Mouse (Mus musculus) heart, embryonic 16.5 days (tissue): ENCODE data around the gene Galntl6. TPM values are rescaled to one million over a fixed set of nuclear protein-coding genes. Genes with fewer than 3 reads are reported as not detected.

Experiments used
- ATAC-seq: fragments of 200-750 bp; cut with Nextera tagmentation; replicated peaks from 2 replicates; pipeline ENCODE4 v1.8.0; 2017; ENCODE audit warnings: moderate number of reproducible peaks; ENCODE audit not compliant: insufficient read depth, low FRiP score; ENCODE audit errors: extremely low read depth
- H3K27ac ChIP-seq: fragments of 300-500 bp; sonication (generic); 2 replicates; pipeline ENCODE4 v1.5.1; 2014; ENCODE audit warnings: mild to moderate bottlenecking, low read length, control low read depth, moderate library complexity
- H3K27me3 ChIP-seq: fragments of 300-500 bp; sonication (generic); 2 replicates; pipeline ENCODE4 v1.6.1; 2014; ENCODE audit warnings: low read length, mixed read lengths; ENCODE audit not compliant: control insufficient read depth, insufficient read depth
- H3K36me3 ChIP-seq: fragments of 300-500 bp; sonication (generic); 2 replicates; pipeline ENCODE4 v1.6.1; 2014; ENCODE audit not compliant: control insufficient read depth, insufficient read depth
- H3K4me1 ChIP-seq: fragments of 300-500 bp; sonication (generic); 2 replicates; pipeline ENCODE4 v1.6.1; 2014; ENCODE audit warnings: low read length, mixed read lengths; ENCODE audit not compliant: control insufficient read depth, insufficient read depth
- H3K4me2 ChIP-seq: fragments of 300-500 bp; sonication (generic); 2 replicates; pipeline ENCODE4 v1.6.1; 2014; ENCODE audit warnings: low read depth, mild to moderate bottlenecking, control low read depth, low read length
- H3K4me3 ChIP-seq: fragments of 300-500 bp; sonication (generic); 2 replicates; pipeline ENCODE4 v1.5.1; 2014; ENCODE audit warnings: mild to moderate bottlenecking, control low read depth, low read length
- H3K9ac ChIP-seq: fragments of 300-500 bp; sonication (generic); 2 replicates; pipeline ENCODE4 v1.6.1; 2014; ENCODE audit warnings: low read length, control low read depth
- H3K9me3 ChIP-seq: fragments of 300-500 bp; sonication (generic); replicated peaks from 2 replicates; pipeline ENCODE4 v1.6.1; 2016; ENCODE audit warnings: low read length; ENCODE audit not compliant: control insufficient read depth
- WGBS: fragments of 180-500 bp; shearing (Covaris S2); extraction: QIAGEN DNeasy Blood & Tissue Kit; methylation state at CpG from one replicate; pipeline ENCODE4 v1.1.7; 2014; 5-methylcytosine and 5-hydroxymethylcytosine counted together
- polyA plus RNA-seq: library from polyadenylated mRNA; unstranded; fragments of >200 nt; fragmentation: Nextera tagmentation; extraction: Ambion mirVana; gene quantifications from 2 replicates; pipeline ENCODE4 v1.2.1, GENCODE M21; 2015

Gene Galntl6
- polyA plus RNA-seq, 1 experiment from 2014 or later, result 0.03 TPM

DNA sequence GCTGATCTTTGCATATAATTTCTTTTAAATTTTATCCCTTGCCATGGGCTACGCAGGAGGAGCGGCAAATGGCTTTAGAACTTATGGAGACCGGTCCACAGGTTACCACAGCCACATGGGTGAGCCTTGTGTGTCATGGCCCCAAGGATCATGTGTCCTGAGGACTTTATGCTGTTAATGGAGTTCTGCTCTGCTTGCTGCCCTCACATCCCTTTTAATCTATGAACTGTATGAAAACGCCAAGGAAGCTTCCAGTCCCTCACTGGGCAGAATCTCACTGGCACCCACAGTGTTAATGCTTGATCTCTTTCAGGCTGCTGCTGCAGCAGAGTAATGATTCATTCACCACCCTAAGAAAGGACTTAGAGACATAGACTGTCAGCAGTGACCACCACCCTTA lies 935.1 kb downstream of the Galntl6 start:
- Histone ChIP-seq H3K4me1 (no peaks in the 10 kb centered on the region), H3K36me3 (no peaks in the 10 kb centered on the region), H3K27me3 (no peaks in the 10 kb centered on the region), H3K9ac (no peak overlapping the region), H3K27ac (no peak overlapping the region), H3K4me3 (no peak overlapping the region), H3K9me3 (no peaks in the 10 kb centered on the region), H3K4me2 (no peak overlapping the region)
- no peak for ATAC-seq
- 82% methylated on average over 4 of the region's 4 CpGs for WGBS

DNA sequence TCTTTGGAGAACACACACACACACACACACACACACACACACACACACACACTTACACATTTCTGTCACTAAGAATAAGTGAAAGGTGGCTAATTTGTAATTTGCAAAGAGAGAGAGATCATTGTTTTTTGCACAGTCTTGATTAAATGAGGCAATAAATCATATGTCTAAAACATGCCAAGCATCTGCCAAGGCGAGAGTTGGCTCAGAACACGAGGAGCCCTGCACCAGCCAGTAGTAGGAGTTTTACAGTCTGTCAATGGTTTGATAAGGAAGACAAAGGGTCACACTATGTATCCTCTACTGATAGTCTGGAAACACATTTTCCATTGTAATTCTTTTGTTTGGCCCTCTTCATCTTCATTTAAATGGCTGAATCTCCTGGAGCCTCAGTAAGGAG lies 938.3 kb downstream of the Galntl6 start:
- Histone ChIP-seq H3K27me3 (no peaks in the 10 kb centered on the region), H3K4me1 (no peaks in the 10 kb centered on the region), H3K36me3 (no peaks in the 10 kb centered on the region), H3K4me3 (no peak overlapping the region), H3K9ac (no peak overlapping the region), H3K4me2 (no peak overlapping the region), H3K27ac (no peak overlapping the region), H3K9me3 (no peaks in the 10 kb centered on the region)
- WGBS, result 39% methylated on average over 2 of the region's 2 CpGs
- no peak for ATAC-seq

DNA sequence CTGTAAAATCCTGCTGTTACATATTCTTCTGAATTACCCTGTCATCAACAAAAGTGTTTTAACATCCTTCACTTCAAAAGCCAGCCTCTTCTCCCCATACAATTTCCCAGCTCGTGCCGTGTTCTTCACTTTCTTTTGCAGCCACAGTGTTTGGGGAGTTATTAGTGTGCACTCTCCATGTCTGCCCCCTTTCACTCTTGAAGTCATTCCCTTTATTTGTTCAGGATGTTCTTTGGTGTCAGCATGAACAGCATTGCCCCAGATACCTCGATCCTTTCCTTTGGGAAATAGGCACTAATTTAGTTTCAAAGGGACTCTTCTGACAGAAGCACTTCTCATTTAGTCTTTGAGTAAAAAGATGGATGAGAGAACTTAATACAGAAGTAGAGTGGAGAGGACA lies 939.6 kb downstream of the Galntl6 start:
- no peak overlapping the region for H3K27ac ChIP-seq
- no peaks in the 10 kb centered on the region for H3K27me3 ChIP-seq
- H3K9me3 ChIP-seq, result no peaks in the 10 kb centered on the region
- no peak overlapping the region for H3K4me2 ChIP-seq
- ATAC-seq, result no peak
- H3K36me3 ChIP-seq, result no peaks in the 10 kb centered on the region
- no peak overlapping the region for H3K4me3 ChIP-seq
- WGBS, result 69% methylated on average over 3 of the region's 3 CpGs
- H3K4me1 ChIP-seq, result no peaks in the 10 kb centered on the region
- no peak overlapping the region for H3K9ac ChIP-seq

DNA sequence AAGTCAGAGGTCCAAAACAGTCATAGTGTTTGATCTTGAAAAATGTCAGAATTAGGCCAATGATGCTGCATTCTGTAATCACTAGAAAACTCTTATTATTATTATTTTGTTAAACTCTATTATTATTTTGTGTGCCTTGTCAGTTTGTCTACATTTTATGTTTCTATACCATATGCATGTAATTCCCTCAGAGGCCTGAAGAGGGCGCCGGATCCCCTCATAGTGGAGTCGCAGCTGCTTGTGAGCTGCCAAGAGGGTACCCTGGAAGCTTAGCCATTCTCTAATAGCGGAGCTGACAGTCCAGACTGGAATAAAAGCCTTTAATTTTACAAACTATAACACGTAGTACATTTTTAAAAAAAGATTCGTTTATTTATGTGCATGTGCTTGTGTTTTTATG lies 945.8 kb downstream of the Galntl6 start:
- no peaks in the 10 kb centered on the region for H3K27me3 ChIP-seq
- H3K4me1 ChIP-seq, result no peaks in the 10 kb centered on the region
- no peaks in the 10 kb centered on the region for H3K9me3 ChIP-seq
- H3K4me2 ChIP-seq, result no peak overlapping the region
- WGBS, result 24% methylated on average over 6 of the region's 6 CpGs
- no peak overlapping the region for H3K4me3 ChIP-seq
- H3K27ac ChIP-seq, result no peak overlapping the region
- ATAC-seq, result no peak
- H3K36me3 ChIP-seq, result no peaks in the 10 kb centered on the region
- no peak overlapping the region for H3K9ac ChIP-seq

DNA sequence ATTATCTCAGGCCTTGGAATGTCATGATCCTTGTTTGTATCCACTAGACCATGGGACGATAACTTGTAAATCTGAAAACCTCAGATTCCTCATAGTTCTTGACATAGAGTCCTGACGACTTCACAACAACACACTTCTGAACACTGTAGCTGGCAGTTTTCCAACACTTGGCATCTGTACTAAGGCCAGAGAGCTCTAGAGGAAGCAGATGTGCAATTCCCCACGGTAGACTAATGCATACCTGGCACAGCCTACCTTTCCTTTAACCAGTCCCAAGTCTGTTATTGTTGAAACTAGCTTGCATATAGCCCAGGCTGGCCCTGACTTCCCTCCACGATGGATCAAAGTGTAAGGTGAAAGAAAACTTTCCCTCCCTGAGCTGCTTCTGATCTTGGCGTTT lies 946.9 kb downstream of the Galntl6 start:
- no peak overlapping the region for H3K27ac ChIP-seq
- no peaks in the 10 kb centered on the region for H3K9me3 ChIP-seq
- no peaks in the 10 kb centered on the region for H3K36me3 ChIP-seq
- H3K4me1 ChIP-seq, result no peaks in the 10 kb centered on the region
- no peak overlapping the region for H3K4me2 ChIP-seq
- WGBS, result 39% methylated on average over 5 of the region's 5 CpGs
- ATAC-seq, result no peak
- no peaks in the 10 kb centered on the region for H3K27me3 ChIP-seq
- no peak overlapping the region for H3K4me3 ChIP-seq
- H3K9ac ChIP-seq, result no peak overlapping the region

DNA sequence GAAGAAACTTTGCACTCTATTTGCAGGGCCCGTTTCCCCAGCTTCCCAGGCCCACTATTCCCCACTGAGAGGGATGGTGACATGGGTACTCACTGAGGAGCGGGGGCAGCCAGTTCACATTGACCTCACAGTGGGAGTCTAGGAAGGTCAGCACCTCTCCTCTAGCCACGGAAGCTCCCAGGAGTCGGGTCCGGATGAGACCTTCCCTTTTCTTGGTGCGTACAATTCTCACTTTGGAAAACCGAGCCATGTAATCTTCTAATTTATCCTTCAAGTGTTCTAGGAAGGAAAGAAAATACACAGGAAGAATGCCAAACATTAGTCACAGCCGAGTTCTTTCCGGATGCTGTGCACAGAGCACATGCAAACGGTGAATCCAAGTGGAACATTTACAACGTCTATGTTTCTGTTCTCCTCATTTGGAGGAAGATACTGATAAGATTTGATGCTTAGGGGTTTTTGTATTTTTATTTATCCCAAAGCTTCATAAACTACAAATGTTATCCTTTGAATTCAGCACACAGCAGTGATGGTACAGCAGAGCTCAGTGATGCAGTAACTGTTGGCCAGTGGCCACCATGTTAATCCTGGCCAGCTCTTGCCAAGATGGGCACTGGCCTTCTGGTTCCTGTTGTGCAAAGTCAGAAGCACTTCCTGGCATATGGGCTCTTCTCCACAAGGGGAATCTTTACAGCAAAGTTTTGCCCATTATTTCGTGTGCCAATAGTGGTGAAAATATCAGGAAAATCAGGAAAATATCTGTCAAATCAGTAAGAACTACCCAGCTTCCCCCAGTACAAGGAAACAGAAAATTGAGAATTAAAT lies 949.9 kb downstream of the Galntl6 start:
- H3K4me1 ChIP-seq, result no peaks in the 10 kb centered on the region
- no peak overlapping the region for H3K4me3 ChIP-seq
- H3K9me3 ChIP-seq, result no peaks in the 10 kb centered on the region
- H3K27me3 ChIP-seq, result no peaks in the 10 kb centered on the region
- H3K36me3 ChIP-seq, result no peaks in the 10 kb centered on the region
- 41% methylated on average over 12 of the region's 12 CpGs for WGBS
- H3K4me2 ChIP-seq, result no peak overlapping the region
- no peak overlapping the region for H3K27ac ChIP-seq
- no peak for ATAC-seq
- H3K9ac ChIP-seq, result no peak overlapping the region

DNA sequence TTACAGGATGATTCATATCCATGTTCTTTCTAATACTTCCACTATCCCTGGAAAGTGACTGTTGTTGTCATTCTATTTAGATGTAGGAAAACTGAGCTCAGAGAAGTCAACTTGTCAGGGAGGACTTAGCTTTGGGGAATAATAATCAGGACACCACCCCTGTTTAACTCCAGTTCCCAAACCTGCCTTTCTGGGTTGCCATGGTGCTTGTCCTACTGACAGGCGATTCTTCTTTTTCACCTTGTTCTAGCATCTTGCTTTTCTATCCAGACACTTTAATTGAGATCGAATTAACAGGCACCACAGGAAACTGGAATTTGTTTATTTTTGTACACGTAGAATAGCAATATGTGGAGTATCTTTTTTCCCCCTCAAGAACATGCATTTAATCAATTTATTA lies 953.3 kb downstream of the Galntl6 start:
- H3K4me1 ChIP-seq, result no peaks in the 10 kb centered on the region
- no peak overlapping the region for H3K27ac ChIP-seq
- 61% methylated on average over 3 of the region's 3 CpGs for WGBS
- H3K4me2 ChIP-seq, result no peak overlapping the region
- H3K9ac ChIP-seq, result no peak overlapping the region
- no peaks in the 10 kb centered on the region for H3K27me3 ChIP-seq
- no peaks in the 10 kb centered on the region for H3K36me3 ChIP-seq
- ATAC-seq, result no peak
- H3K9me3 ChIP-seq, result no peaks in the 10 kb centered on the region
- H3K4me3 ChIP-seq, result no peak overlapping the region

DNA sequence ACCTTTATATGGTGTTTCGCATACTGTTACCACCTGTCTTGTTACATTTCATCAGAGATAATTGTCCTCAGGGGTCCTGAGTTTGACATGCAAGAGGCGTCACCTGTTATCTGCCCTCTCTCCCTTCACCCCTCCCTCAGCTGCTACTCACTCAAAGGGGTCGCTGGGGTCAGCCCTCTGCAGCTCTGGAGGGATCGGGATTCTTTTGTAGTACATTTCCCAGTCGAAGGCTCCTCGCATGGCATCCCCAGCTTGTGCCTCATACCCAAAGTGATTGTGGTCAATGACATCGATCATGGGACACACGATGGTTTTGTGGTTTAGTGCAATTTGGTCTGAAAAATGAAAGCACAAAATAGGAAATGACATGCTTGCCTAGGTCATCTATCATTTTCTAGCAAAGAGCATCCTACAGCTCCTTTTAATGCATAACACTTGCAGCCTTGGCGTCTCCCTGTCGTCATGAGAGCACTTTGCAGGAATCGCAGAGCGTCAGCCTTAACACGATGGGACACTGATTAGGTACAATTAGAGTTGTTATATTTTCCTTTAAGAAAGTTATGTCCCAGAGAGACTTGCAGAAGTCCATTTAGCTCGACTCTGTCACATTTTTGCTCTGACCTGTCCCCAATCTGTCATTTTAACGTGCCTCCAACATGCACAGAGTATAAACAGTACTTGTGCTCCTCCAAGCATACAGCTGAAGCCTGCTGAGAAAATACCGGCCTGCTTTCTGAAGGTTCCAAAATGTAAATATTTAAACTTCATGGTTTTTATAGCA lies 954.1 kb downstream of the Galntl6 start:
- ATAC-seq, result no peak
- Histone ChIP-seq H3K4me3 (no peak overlapping the region), H3K36me3 (no peaks in the 10 kb centered on the region), H3K9ac (no peak overlapping the region), H3K27me3 (no peaks in the 10 kb centered on the region), H3K9me3 (no peaks in the 10 kb centered on the region), H3K4me2 (no peak overlapping the region), H3K27ac (no peak overlapping the region), H3K4me1 (no peaks in the 10 kb centered on the region)
- 38% methylated on average over 16 of the region's 16 CpGs for WGBS

DNA sequence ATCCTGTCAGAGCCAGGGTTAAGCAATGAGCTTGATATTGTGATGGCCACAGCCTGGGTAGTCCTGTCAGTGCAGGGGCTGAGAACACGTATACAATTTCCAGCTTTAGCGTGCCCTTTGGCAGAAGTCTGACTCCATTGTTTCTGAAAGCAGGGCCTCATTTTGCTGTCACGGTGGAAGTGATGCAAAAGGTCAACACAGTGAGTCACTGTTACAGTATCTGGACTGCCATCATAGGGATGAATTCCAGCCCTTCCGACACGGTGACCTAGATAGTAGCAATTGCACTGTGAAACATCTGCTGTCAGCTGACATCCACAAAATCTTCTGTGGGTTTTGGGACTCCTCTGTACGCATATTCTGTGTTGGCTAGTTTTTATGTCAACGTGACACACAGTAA lies 956.9 kb downstream of the Galntl6 start:
- Histone ChIP-seq H3K36me3 (no peaks in the 10 kb centered on the region), H3K27ac (no peak overlapping the region), H3K9ac (no peak overlapping the region), H3K9me3 (no peaks in the 10 kb centered on the region), H3K4me1 (no peaks in the 10 kb centered on the region), H3K27me3 (no peaks in the 10 kb centered on the region), H3K4me3 (no peak overlapping the region), H3K4me2 (no peak overlapping the region)
- WGBS, result 57% methylated on average over 7 of the region's 7 CpGs
- ATAC-seq, result no peak
